Comparison of ENCODE assay signal across 1 mouse cellular context in genomic region chr6:135182925-135183324, GRCm38 (mm10).
TF ChIP-seq lines count a peak whose summit lies in the region.

No protein-coding gene starts in this region.

TF ChIP-seq in MEL, 35 proteins besides CTCF, POLR2A, EP300 and RAD21 (continued from another document):
- TF ChIP-seq MAFK (IDR thresholded peaks at IDR 0.05; ENCODE audit: borderline replicate concordance, low read depth, low read length) (no peak), TAL1 (IDR thresholded peaks at IDR 0.05; ENCODE audit: low read length) (no peak), ZNF384 (IDR thresholded peaks at IDR 0.05; ENCODE audit: low read depth, low read length) (no peak), SIN3A (IDR thresholded peaks at IDR 0.05; ENCODE audit: low read length) (no peak), MYB (IDR thresholded peaks at IDR 0.05; ENCODE audit: low read depth, low read length) (no peak), TBP (IDR thresholded peaks at IDR 0.05; ENCODE audit: low read depth, low read length) (peak; percentile 36; the same call in 1 of the 2 replicates), GATA1 (IDR thresholded peaks at IDR 0.05; ENCODE audit: low read depth, low read length) (0 out of 2 replicates have a peak, but pooled peaks have one; percentile 3), RCOR1 (IDR thresholded peaks at IDR 0.05; ENCODE audit: low read depth, low read length) (no peak), GABPA (IDR thresholded peaks at IDR 0.05; ENCODE audit: low read depth, low read length) (no peak), POLR2AphosphoS2 (IDR thresholded peaks at IDR 0.05; ENCODE audit: low read length) (no peak), CHD2 (IDR thresholded peaks at IDR 0.05; ENCODE audit: low read length) (no peak), ELF1 (IDR thresholded peaks at IDR 0.05; ENCODE audit: low read depth, low read length) (0 out of 2 replicates have a peak, but pooled peaks have one; percentile 25), MXI1 (IDR thresholded peaks at IDR 0.05; ENCODE audit: low read depth, low read length) (peak; percentile 5; the same call in 1 of the 2 replicates), USF1 (IDR thresholded peaks at IDR 0.05; ENCODE audit: low read depth, low read length) (no peak), MEF2A (IDR thresholded peaks at IDR 0.05; ENCODE audit: extremely low read depth, insufficient replicate concordance, low read depth, low read length, poor library complexity, severe bottlenecking) (no peak)
TF ChIP-seq in MEL: peak in this region for 6.
